Mouse (Mus musculus) G1E (cell line): ENCODE data around the gene Rab37. TPM values are rescaled to one million over a fixed set of nuclear protein-coding genes. Genes with fewer than 3 reads are reported as not detected.

Experiments
- ATAC-seq: 2 replicates; pipeline ENCODE4 v1.8.0; 2016; ENCODE audit warnings: mild to moderate bottlenecking; ENCODE audit not compliant: insufficient number of reproducible peaks, poor library complexity, low FRiP score, severe bottlenecking; ENCODE audit errors: extremely low read depth
- DNase-seq: peaks from one replicate; pipeline ENCODE4 v3.0.0; 2012; ENCODE audit warnings: low spot score
- H3K27me3 ChIP-seq: 2 replicates; pipeline ENCODE4 v1.6.1; 2012; ENCODE audit warnings: mild to moderate bottlenecking, low read length, inconsistent platforms; ENCODE audit not compliant: insufficient read depth
- H3K36me3 ChIP-seq: replicated peaks from 2 replicates; pipeline ENCODE3; 2012; ENCODE audit warnings: mild to moderate bottlenecking, inconsistent platforms
- H3K4me1 ChIP-seq: 2 replicates; pipeline ENCODE4 v1.6.1; 2012; ENCODE audit warnings: low read depth, low read length, inconsistent platforms, mixed read lengths; ENCODE audit not compliant: insufficient read depth
- H3K4me3 ChIP-seq: 2 replicates; pipeline ENCODE4 v1.5.1; 2012; ENCODE audit warnings: low read depth, mild to moderate bottlenecking, inconsistent platforms, low read length, moderate library complexity, mixed read lengths
- H3K9me3 ChIP-seq: replicated peaks from 2 replicates; pipeline ENCODE4 v1.6.1; 2012; ENCODE audit warnings: inconsistent platforms
- CTCF ChIP-seq: IDR thresholded peaks from 2 replicates; pipeline ENCODE4 v1.5.1; 2012; ENCODE audit warnings: low read depth, low read length, inconsistent platforms, mixed read lengths
- GATA1 ChIP-seq: IDR thresholded peaks from 2 replicates; pipeline ENCODE4 v1.6.1; 2012; ENCODE audit warnings: borderline replicate concordance, low read length, inconsistent platforms, mixed read lengths
- GATA2 ChIP-seq: IDR thresholded peaks from 2 replicates; pipeline ENCODE4 v1.6.1; 2012; ENCODE audit warnings: low read depth, low read length, inconsistent platforms, borderline replicate concordance
- POLR2AphosphoS5 ChIP-seq: IDR thresholded peaks from 2 replicates; pipeline ENCODE4 v1.6.1; 2012; ENCODE audit warnings: low read depth, low read length, inconsistent platforms; ENCODE audit not compliant: insufficient replicate concordance
- TAL1 ChIP-seq: conservative IDR thresholded peaks from 2 replicates; pipeline ENCODE4 v1.6.1; 2012; ENCODE audit warnings: low read depth, low read length, inconsistent platforms, mixed read lengths
- polyA plus RNA-seq: library from polyadenylated mRNA; stranded (reverse); fragments of >175 nt; gene quantifications from 2 replicates; pipeline ENCODE4 v1.2.3, GENCODE M21; 2012
- total RNA-seq, 2 experiments: library from RNA; stranded (forward) in 1 of 2; stranded (reverse) in 1 of 2; fragments of 200-1000 nt in 1 of 2; fragments of >200 nt in 1 of 2; fragmentation: Nextera tagmentation in 1 of 2; gene quantifications; 2 replicates each; pipeline ENCODE4 v1.2.3; 2014 to 2017

The Rab37 gene
- total and polyA plus RNA-seq, 3 experiments: 0.15 to 2.7 TPM; not detected in 1

GRCm38 (mm10) chr11:115153699-115154292 lies 62.6 kb downstream of the Rab37 start:
- H3K27me3 ChIP-seq: peaks cover 76% of the 10 kb centered on the region
- H3K9me3 ChIP-seq: no peaks in the 10 kb centered on the region
- ATAC-seq: peak; percentile 36
- H3K36me3 ChIP-seq: no peaks in the 10 kb centered on the region
- peak; percentile 17; the same call in 1 of the 2 replicates for TF ChIP-seq CTCF
- TF ChIP-seq GATA2: no peak
- peaks cover 28% of the 10 kb centered on the region for H3K4me1 ChIP-seq
- DNase-seq: no peak
- H3K4me3 ChIP-seq: peak overlapping the region; percentile 13; the same call in 1 of the 2 replicates

GRCm38 (mm10) chr11:115155053-115155634 lies 63.9 kb downstream of the Rab37 start:
- H3K4me1 ChIP-seq: peaks cover 36% of the 10 kb centered on the region
- H3K9me3 ChIP-seq: no peaks in the 10 kb centered on the region
- no peaks in the 10 kb centered on the region for H3K36me3 ChIP-seq
- no peak overlapping the region for H3K4me3 ChIP-seq
- DNase-seq (no peak), ATAC-seq (no peak)
- H3K27me3 ChIP-seq: peaks cover 69% of the 10 kb centered on the region
- no peak for TF ChIP-seq TAL1

- H3K4me3 ChIP-seq: no peak overlapping the region; the same call in 1 of the 2 replicates
- peaks cover 63% of the 10 kb centered on the region for H3K4me1 ChIP-seq
- no peaks in the 10 kb centered on the region for H3K9me3 ChIP-seq
- H3K36me3 ChIP-seq: no peaks in the 10 kb centered on the region
- TF ChIP-seq POLR2AphosphoS5: no peak
- TF ChIP-seq TAL1: no peak
- no peak for TF ChIP-seq GATA2
- no peak for TF ChIP-seq CTCF
- no peak for TF ChIP-seq GATA1
- H3K27me3 ChIP-seq: peaks cover 43% of the 10 kb centered on the region
- DNase-seq: no peak
- ATAC-seq: peak; percentile 23
Measured at GRCm38 (mm10) chr11:115157933-115158719, 66.9 kb downstream of the Rab37 start.

- DNase-seq: no peak
- peak; percentile 87 for TF ChIP-seq CTCF
- TF ChIP-seq GATA2: no peak
- TF ChIP-seq GATA1: no peak
- no peak for TF ChIP-seq TAL1
- TF ChIP-seq POLR2AphosphoS5: no peak
- peaks cover 57% of the 10 kb centered on the region for H3K4me1 ChIP-seq
- peaks cover 24% of the 10 kb centered on the region for H3K27me3 ChIP-seq
- no peaks in the 10 kb centered on the region for H3K9me3 ChIP-seq
- no peak for ATAC-seq
- H3K4me3 ChIP-seq: no peak overlapping the region
- H3K36me3 ChIP-seq: peaks cover 7% of the 10 kb centered on the region
Measured at GRCm38 (mm10) chr11:115160016-115160797, 69.0 kb downstream of the Rab37 start.

GRCm38 (mm10) chr11:115160883-115161577 lies 69.8 kb downstream of the Rab37 start:
- Histone ChIP-seq H3K9me3 (no peaks in the 10 kb centered on the region), H3K27me3 (peaks cover 17% of the 10 kb centered on the region), H3K4me3 (peak overlapping the region; percentile 45; the same call in 1 of the 2 replicates), H3K4me1 (peaks cover 65% of the 10 kb centered on the region), H3K36me3 (peaks cover 15% of the 10 kb centered on the region)
- TF ChIP-seq CTCF (peak; percentile 85), GATA2 (no peak)
- DNase-seq (peak; percentile 63), ATAC-seq (no peak)

- ATAC-seq: no peak
- H3K36me3 ChIP-seq: peaks cover 21% of the 10 kb centered on the region
- H3K9me3 ChIP-seq: no peaks in the 10 kb centered on the region
- peak overlapping the region; percentile 45; the same call in 1 of the 2 replicates for H3K4me3 ChIP-seq
- H3K4me1 ChIP-seq: peaks cover 71% of the 10 kb centered on the region
- TF ChIP-seq POLR2AphosphoS5: no peak
- peaks cover 12% of the 10 kb centered on the region for H3K27me3 ChIP-seq
- DNase-seq: no peak
Measured at GRCm38 (mm10) chr11:115161578-115162204, 70.5 kb downstream of the Rab37 start.
